Mouse (Mus musculus): ENCODE data around the gene Ankrd33b.

DNA sequence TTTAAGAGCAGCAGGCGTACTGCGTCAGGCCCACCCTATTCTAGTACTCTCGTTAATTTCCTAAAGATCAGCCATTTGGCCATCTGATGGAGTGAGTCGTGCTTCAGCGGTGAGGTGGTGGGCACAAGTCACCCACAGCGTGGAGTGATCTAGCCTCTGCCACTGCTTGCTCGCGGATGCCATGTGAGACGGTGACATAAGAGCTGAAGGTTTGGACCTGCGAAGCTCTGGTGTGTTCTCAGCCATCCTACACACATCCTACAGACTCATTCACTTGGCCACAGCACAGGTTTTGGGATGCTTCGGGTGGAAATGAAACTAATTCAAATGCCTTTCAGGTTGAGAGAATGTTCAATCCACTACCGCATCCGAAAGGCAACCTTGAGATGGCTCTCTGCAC, 31.2 kb upstream of the Ankrd33b start:
- no peak for TF ChIP-seq CTCF (IDR thresholded peaks at IDR 0.05; ENCODE audit: low read depth, low read length)
- no peak for TF ChIP-seq POLR2A (IDR thresholded peaks at IDR 0.05; ENCODE audit: extremely low read depth, insufficient read depth, low read length)
